Mouse (Mus musculus) cerebellum, adult 18-20 months (tissue): ENCODE results near the gene Rnaseh2c.

Experiments used
- DNase-seq, 2 experiments: peaks; one replicate each; pipeline ENCODE4 v3.0.0; 2021

The Rnaseh2c gene

GRCm38 (mm10) chr19:5636571-5637041 is 34.9 kb downstream of the Rnaseh2c start:
- DNase-seq, result no peak

- peak; percentile 94 to 97 for DNase-seq
These were observed 35.7 kb downstream of the Rnaseh2c start, which contains the start of gene Rela for GRCm38 (mm10) chr19:5637069-5638047. TSS of gene Rela (plus strand) at chr19:5637483.

- DNase-seq, result no peak
These were observed 36.8 kb downstream of the Rnaseh2c start for GRCm38 (mm10) chr19:5638416-5639005.

- no peak for DNase-seq
These were observed 38.7 kb downstream of the Rnaseh2c start for GRCm38 (mm10) chr19:5640339-5640738.

GRCm38 (mm10) chr19:5641021-5641420 is 39.3 kb downstream of the Rnaseh2c start:
- DNase-seq, result no peak

- no peak for DNase-seq
These were observed 40.0 kb downstream of the Rnaseh2c start for GRCm38 (mm10) chr19:5641641-5642040.

- DNase-seq, result no peak
These were observed 43.6 kb downstream of the Rnaseh2c start for GRCm38 (mm10) chr19:5645280-5645679.

- DNase-seq, result no peak
These were observed 45.2 kb downstream of the Rnaseh2c start for GRCm38 (mm10) chr19:5646731-5647330.

GRCm38 (mm10) chr19:5647791-5648190 is 46.1 kb downstream of the Rnaseh2c start:
- DNase-seq, result no peak

GRCm38 (mm10) chr19:5648401-5649297 is 47.0 kb downstream of the Rnaseh2c start:
- peak; percentile 59 to 69 for DNase-seq

- DNase-seq, result no peak
These were observed 47.6 kb downstream of the Rnaseh2c start for GRCm38 (mm10) chr19:5649298-5649741.

GRCm38 (mm10) chr19:5651502-5652274 is 50.0 kb downstream of the Rnaseh2c start:
- no peak for DNase-seq

- DNase-seq, result no peak
These were observed 50.9 kb downstream of the Rnaseh2c start for GRCm38 (mm10) chr19:5652570-5652969.

- DNase-seq, result no peak
These were observed 52.5 kb downstream of the Rnaseh2c start for GRCm38 (mm10) chr19:5653969-5654719.

GRCm38 (mm10) chr19:5654720-5655298 is 53.1 kb downstream of the Rnaseh2c start:
- no peak for DNase-seq
